Mouse (Mus musculus) E14TG2a.4 (cell line): ENCODE results near the gene Ccdc159.

Source experiments
- CTCF ChIP-seq: conservative IDR thresholded peaks from 2 replicates; pipeline ENCODE4 v1.5.1; 2014; ENCODE audit warnings: low read length
- NANOG ChIP-seq: IDR thresholded peaks from 2 replicates; pipeline ENCODE4 v1.6.1; 2014; ENCODE audit warnings: borderline replicate concordance, low read length, mixed read lengths

GRCm38 (mm10) chr9:21923036-21923435 is 4.2 kb upstream of the Ccdc159 start:
- TF ChIP-seq CTCF (no peak), NANOG (no peak)
